Mouse (Mus musculus) C2C12 (cell line): ENCODE measurements around the gene Gm28729. TPM values are rescaled to one million over a fixed set of nuclear protein-coding genes. Genes with fewer than 3 reads are reported as not detected.
"Not testable (repeated sequence)": the region's sequence is repeated elsewhere in the genome, so short reads cannot be mapped to it uniquely, and the experiment has no call there.

Experiments used
- H3K27me3 ChIP-seq: one replicate; pipeline ENCODE4 v1.6.1; 2011; ENCODE audit not compliant: control insufficient read depth, insufficient read depth, insufficient read length
- H3K36me3 ChIP-seq: one replicate; pipeline ENCODE4 v1.6.1; 2011; ENCODE audit not compliant: control insufficient read depth, insufficient read depth
- H3K4me3 ChIP-seq: one replicate; pipeline ENCODE4 v1.5.1; 2011; ENCODE audit warnings: mild to moderate bottlenecking, control low read depth; ENCODE audit not compliant: poor library complexity, insufficient read depth, severe bottlenecking
- H3K79me2 ChIP-seq: one replicate; pipeline ENCODE4 v1.6.1; 2011; ENCODE audit not compliant: control insufficient read depth, insufficient read depth
- H3K79me3 ChIP-seq: one replicate; pipeline ENCODE4 v1.6.1; 2011; ENCODE audit warnings: low read depth, control low read depth
- H3ac ChIP-seq: one replicate; pipeline ENCODE3; 2011; ENCODE audit warnings: low read depth; ENCODE audit not compliant: control insufficient read depth, insufficient read length
- CEBPB ChIP-seq: IDR thresholded peaks from one replicate; pipeline ENCODE4 v1.6.1; 2011; ENCODE audit warnings: low read depth, mild to moderate bottlenecking, control low read depth, moderate library complexity
- CTCF ChIP-seq: IDR thresholded peaks from one replicate; pipeline ENCODE4 v1.5.1; 2011; ENCODE audit not compliant: control insufficient read depth, insufficient read depth, insufficient read length
- FOSL1 ChIP-seq: IDR thresholded peaks from one replicate; pipeline ENCODE4 v1.8.0; 2011; ENCODE audit warnings: mild to moderate bottlenecking, low read length; ENCODE audit not compliant: poor library complexity, insufficient read depth, severe bottlenecking
- MAX ChIP-seq: IDR thresholded peaks from one replicate; pipeline ENCODE4 v1.6.1; 2011; ENCODE audit warnings: mild to moderate bottlenecking, control low read depth
- MYOD1 ChIP-seq: IDR thresholded peaks from one replicate; pipeline ENCODE4 v1.6.1; 2011; ENCODE audit warnings: low read depth; ENCODE audit not compliant: control insufficient read depth, insufficient read length
- MYOG ChIP-seq: IDR thresholded peaks from one replicate; pipeline ENCODE4 v1.6.1; 2011; ENCODE audit not compliant: control insufficient read depth, insufficient read length; ENCODE audit errors: extremely low read depth
- USF1 ChIP-seq: IDR thresholded peaks from one replicate; pipeline ENCODE4 v1.6.1; 2011; ENCODE audit warnings: low read depth, mild to moderate bottlenecking, control low read depth, moderate library complexity
- polyA plus RNA-seq: library from polyadenylated mRNA; unstranded; fragments of >200 nt; fragmentation: generic; extraction: Trizol; gene quantifications from one replicate; pipeline ENCODE4 v1.2.1, GENCODE M21; 2012; ENCODE audit warnings: missing spikeins

Gm28729 gene
- polyA plus RNA-seq, 1 experiment = not detected

GRCm38 (mm10) chr9:96532531-96532930, 7.5 kb upstream of the Gm28729 start:
- H3ac ChIP-seq = no peak overlapping the region
- no peak for TF ChIP-seq MAX
- no peak for TF ChIP-seq FOSL1
- no peak for TF ChIP-seq CEBPB
- TF ChIP-seq CTCF = no peak
- no peak for TF ChIP-seq USF1
- no peak for TF ChIP-seq MYOG
- no peak for TF ChIP-seq MYOD1
- H3K79me2 ChIP-seq = no peaks in the 10 kb centered on the region
- no peak overlapping the region for H3K4me3 ChIP-seq
- no peaks in the 10 kb centered on the region for H3K79me3 ChIP-seq
- H3K27me3 ChIP-seq = no peaks in the 10 kb centered on the region
- no peaks in the 10 kb centered on the region for H3K36me3 ChIP-seq

GRCm38 (mm10) chr9:96530674-96531081, 5.6 kb upstream of the Gm28729 start:
- no peaks in the 10 kb centered on the region for H3K79me2 ChIP-seq
- no peaks in the 10 kb centered on the region for H3K27me3 ChIP-seq
- no peaks in the 10 kb centered on the region for H3K36me3 ChIP-seq
- TF ChIP-seq MYOG = no peak
- TF ChIP-seq MAX = no peak
- TF ChIP-seq USF1 = peak; percentile 18
- TF ChIP-seq MYOD1 = no peak
- no peak for TF ChIP-seq FOSL1
- TF ChIP-seq CTCF = no peak
- TF ChIP-seq CEBPB = no peak
- H3K4me3 ChIP-seq = no peak overlapping the region
- no peaks in the 10 kb centered on the region for H3K79me3 ChIP-seq
- H3ac ChIP-seq = no peak overlapping the region

GRCm38 (mm10) chr9:96529961-96530673, 5.1 kb upstream of the Gm28729 start:
- no peaks in the 10 kb centered on the region for H3K79me3 ChIP-seq
- no peaks in the 10 kb centered on the region for H3K79me2 ChIP-seq
- TF ChIP-seq CEBPB (no peak), USF1 (no peak), FOSL1 (no peak), MYOD1 (no peak), MYOG (no peak), MAX (no peak), CTCF (no peak)
- no peak overlapping the region for H3K4me3 ChIP-seq
- no peaks in the 10 kb centered on the region for H3K36me3 ChIP-seq
- H3K27me3 ChIP-seq = peaks cover under 1% of the 10 kb centered on the region
- H3ac ChIP-seq = no peak overlapping the region

GRCm38 (mm10) chr9:96526011-96526410, 947 bp upstream of the Gm28729 start:
- peaks cover 3% of the 10 kb centered on the region for H3K27me3 ChIP-seq

GRCm38 (mm10) chr9:96523148-96523547, 1.9 kb downstream of the Gm28729 start:
- no peaks in the 10 kb centered on the region for H3K79me3 ChIP-seq
- no peak overlapping the region for H3ac ChIP-seq
- no peak overlapping the region for H3K4me3 ChIP-seq
- TF ChIP-seq MYOD1 (no peak), CEBPB (no peak), MYOG (no peak), USF1 (no peak), MAX (no peak), CTCF (no peak), FOSL1 (no peak)
- H3K36me3 ChIP-seq = no peaks in the 10 kb centered on the region
- H3K27me3 ChIP-seq = peaks cover 3% of the 10 kb centered on the region
- H3K79me2 ChIP-seq = no peaks in the 10 kb centered on the region

More at GRCm38 (mm10) chr9:96526011-96526410, 947 bp upstream of the Gm28729 start:
- Histone ChIP-seq H3K4me3 (no peak overlapping the region), H3K79me2 (no peaks in the 10 kb centered on the region), H3K36me3 (no peaks in the 10 kb centered on the region), H3ac (no peak overlapping the region), H3K79me3 (no peaks in the 10 kb centered on the region)
- no peak for TF ChIP-seq USF1
- TF ChIP-seq CEBPB = no peak
- TF ChIP-seq CTCF = no peak
- TF ChIP-seq MYOD1 = no peak
- TF ChIP-seq MYOG = no peak
- TF ChIP-seq MAX = no peak
- TF ChIP-seq FOSL1 = no peak

GRCm38 (mm10) chr9:96521574-96521973, 3.5 kb downstream of the Gm28729 start:
- not testable (repeated sequence) for H3K36me3 ChIP-seq, H3ac ChIP-seq, H3K79me2 ChIP-seq, H3K4me3 ChIP-seq, H3K79me3 ChIP-seq, H3K27me3 ChIP-seq
